Mouse (Mus musculus) megakaryocyte, embryonic 14.5 days (primary cell): Measurements from ENCODE around the gene Grik5. TPM values are rescaled to one million over a fixed set of nuclear protein-coding genes. Genes with fewer than 3 reads are reported as not detected.

Experiments used
- H3K27me3 ChIP-seq: replicated peaks from 2 replicates; pipeline ENCODE3; 2012; ENCODE audit warnings: inconsistent platforms
- H3K36me3 ChIP-seq: replicated peaks from 2 replicates; pipeline ENCODE3; 2012; ENCODE audit warnings: low read length, inconsistent platforms, mixed read lengths
- H3K4me1 ChIP-seq: 2 replicates; pipeline ENCODE4 v1.6.1; 2012; ENCODE audit warnings: inconsistent platforms
- H3K4me3 ChIP-seq: replicated peaks from 2 replicates; pipeline ENCODE3; 2012; ENCODE audit warnings: moderate library complexity, mild to moderate bottlenecking, inconsistent platforms
- H3K9me3 ChIP-seq: 2 replicates; pipeline ENCODE4 v1.6.1; 2012; ENCODE audit warnings: inconsistent platforms
- FLI1 ChIP-seq: IDR thresholded peaks from 2 replicates; pipeline ENCODE4 v1.6.1; 2012; ENCODE audit warnings: low read length, inconsistent platforms, mixed read lengths
- GATA1 ChIP-seq: IDR thresholded peaks from 3 replicates; pipeline ENCODE4 v1.6.1; 2012; ENCODE audit warnings: mixed read lengths, low read length, inconsistent platforms, borderline replicate concordance
- polyA plus RNA-seq: library from polyadenylated mRNA; stranded (reverse); fragments of >175 nt; gene quantifications from 2 replicates; pipeline ENCODE4 v1.2.3, GENCODE M21; 2012; ENCODE audit warnings: low replicate concordance; ENCODE audit not compliant: insufficient read depth

Gene Grik5
- polyA plus RNA-seq, 1 experiment, result 6.5 TPM

DNA sequence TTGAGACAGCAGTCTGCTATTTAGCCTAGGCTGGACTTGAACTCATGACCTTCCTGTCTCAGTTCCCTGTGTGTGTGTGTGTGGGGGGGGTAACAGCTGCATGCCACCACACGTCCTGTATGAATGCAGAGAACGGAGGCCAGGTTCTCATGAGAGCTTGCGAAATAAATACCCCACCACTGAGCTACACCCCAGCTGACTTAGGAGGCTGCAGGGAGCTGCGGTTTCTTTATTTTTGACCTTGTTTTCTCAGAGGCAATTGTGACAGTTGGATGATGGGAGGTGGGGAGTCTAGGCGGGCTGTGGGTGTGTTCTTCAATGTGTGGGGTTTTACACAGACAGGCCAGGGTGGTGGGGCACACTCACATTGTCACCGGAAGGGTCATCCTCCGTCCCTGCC is 71.9 kb downstream of the Grik5 start:
- Histone ChIP-seq H3K9me3 (no peaks in the 10 kb centered on the region), H3K36me3 (no peaks in the 10 kb centered on the region), H3K27me3 (peaks cover 56% of the 10 kb centered on the region), H3K4me3 (no peak overlapping the region), H3K4me1 (peaks cover 2% of the 10 kb centered on the region; the same call in 1 of the 2 replicates)
- TF ChIP-seq GATA1, result no peak
- TF ChIP-seq FLI1, result no peak

DNA sequence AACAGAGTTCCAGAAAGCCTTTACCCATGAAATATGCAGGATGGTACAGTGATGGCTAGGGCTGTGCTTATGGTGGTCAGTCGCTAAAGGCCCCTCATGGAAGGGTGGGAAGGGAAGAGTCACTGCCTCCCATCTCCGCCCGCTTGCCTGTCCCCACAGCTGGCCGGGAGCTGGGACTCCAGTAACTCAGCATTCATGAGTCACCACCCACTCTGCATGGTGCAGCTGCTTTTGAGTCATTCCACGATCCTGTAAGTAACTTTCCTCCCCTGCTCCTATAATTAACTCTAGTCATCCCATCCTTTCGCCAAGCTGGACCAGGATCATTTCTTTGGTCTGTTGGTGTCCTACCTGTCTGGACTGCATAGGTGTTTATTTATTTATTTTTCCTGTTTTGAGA is 79.1 kb downstream of the Grik5 start:
- Histone ChIP-seq H3K9me3 (no peaks in the 10 kb centered on the region), H3K36me3 (no peaks in the 10 kb centered on the region), H3K27me3 (peaks cover 51% of the 10 kb centered on the region), H3K4me1 (peaks cover 12% of the 10 kb centered on the region), H3K4me3 (no peak overlapping the region)
- TF ChIP-seq FLI1, result no peak
- TF ChIP-seq GATA1, result no peak

DNA sequence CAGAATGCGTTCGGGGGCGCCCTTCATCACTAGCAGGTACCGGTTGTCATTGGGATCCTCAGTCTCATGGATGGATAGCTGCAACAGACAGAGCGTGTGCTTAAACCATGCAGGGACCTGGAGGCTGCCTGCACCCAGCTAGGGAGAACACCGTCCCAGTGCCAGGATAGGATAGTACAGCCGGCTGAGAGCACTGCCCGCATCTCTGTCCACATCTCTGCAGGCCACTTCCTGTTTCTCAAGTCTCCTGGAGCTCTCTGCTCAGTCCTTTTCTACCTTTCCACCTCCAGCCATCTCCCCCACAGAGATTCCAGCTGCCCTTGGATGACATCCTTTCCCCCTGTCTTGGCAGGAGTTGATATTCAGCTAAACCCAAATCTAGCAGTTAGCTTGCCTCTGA is 81.7 kb downstream of the Grik5 start:
- no peaks in the 10 kb centered on the region for H3K36me3 ChIP-seq
- peaks cover 47% of the 10 kb centered on the region for H3K27me3 ChIP-seq
- peaks cover 22% of the 10 kb centered on the region for H3K4me1 ChIP-seq
- TF ChIP-seq FLI1, result no peak
- no peak for TF ChIP-seq GATA1
- peaks cover 2% of the 10 kb centered on the region; the same call in 1 of the 2 replicates for H3K9me3 ChIP-seq
- no peak overlapping the region for H3K4me3 ChIP-seq

DNA sequence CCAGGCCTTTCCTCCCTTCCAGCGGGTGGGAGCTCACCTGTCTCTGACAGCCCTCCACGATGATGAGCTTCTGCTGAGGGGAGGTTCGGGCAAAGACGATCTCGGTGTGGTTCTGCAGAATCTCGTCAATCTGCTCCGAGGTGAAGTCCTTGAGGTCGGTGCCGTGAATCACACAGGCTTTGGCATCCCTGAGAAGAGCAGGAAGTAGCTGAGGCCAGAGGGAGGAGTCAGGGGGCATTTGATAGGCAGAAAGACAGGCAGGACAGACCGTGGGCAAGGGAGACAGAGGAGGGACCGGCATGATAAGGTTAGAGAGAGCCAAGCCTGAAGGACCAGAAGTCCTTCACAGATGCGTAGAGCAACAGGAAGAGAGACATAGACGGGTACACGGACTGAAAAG is 84.2 kb downstream of the Grik5 start:
- TF ChIP-seq FLI1 (no peak), GATA1 (no peak)
- peaks cover 8% of the 10 kb centered on the region; the same call in 1 of the 2 replicates for H3K9me3 ChIP-seq
- peaks cover 33% of the 10 kb centered on the region for H3K27me3 ChIP-seq
- H3K4me1 ChIP-seq, result peaks cover 17% of the 10 kb centered on the region
- H3K4me3 ChIP-seq, result no peak overlapping the region
- H3K36me3 ChIP-seq, result no peaks in the 10 kb centered on the region

DNA sequence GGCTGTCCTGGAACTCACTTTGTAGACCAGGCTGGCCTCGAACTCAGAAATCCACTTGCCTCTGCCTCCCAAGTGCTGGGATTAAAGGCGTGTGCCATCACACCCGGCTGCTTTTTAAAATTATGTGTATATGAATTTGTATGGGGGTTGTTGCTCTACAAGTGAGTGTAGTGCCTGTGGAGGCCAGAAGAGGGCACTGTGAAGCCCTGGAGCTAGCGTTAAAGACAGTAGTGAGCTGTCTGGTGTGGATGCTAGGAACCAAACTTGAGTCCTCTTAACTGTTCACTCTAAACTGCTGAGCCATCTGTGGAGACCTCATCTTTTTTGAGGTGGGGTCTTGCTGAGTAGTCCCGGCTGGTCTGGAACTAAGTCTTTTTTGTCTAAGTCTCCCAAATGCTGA is 86.3 kb downstream of the Grik5 start:
- H3K36me3 ChIP-seq, result no peaks in the 10 kb centered on the region
- TF ChIP-seq FLI1 (no peak), GATA1 (no peak)
- H3K9me3 ChIP-seq, result peaks cover 8% of the 10 kb centered on the region; the same call in 1 of the 2 replicates
- H3K4me1 ChIP-seq, result peaks cover 17% of the 10 kb centered on the region
- H3K4me3 ChIP-seq, result no peak overlapping the region
- peaks cover 26% of the 10 kb centered on the region for H3K27me3 ChIP-seq

DNA sequence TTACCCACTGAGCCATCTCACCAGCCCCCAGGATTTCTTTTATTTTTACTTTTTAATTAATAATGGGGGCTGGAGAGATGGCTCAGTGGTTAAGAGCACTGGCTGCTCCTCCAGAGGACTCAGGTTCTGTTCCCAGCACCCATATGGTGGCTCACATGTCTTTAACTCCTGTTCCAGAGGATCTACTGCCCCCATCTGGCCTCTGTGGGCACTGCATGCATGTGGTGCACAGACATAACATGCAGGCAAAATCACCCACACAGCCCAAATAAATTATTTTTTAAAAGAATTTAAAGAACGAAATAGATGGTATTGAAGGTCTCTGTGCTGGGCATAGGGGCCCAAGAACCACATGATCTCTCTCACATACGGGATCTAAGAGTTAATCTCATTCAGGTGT is 87.8 kb downstream of the Grik5 start:
- H3K9me3 ChIP-seq, result peaks cover 8% of the 10 kb centered on the region; the same call in 1 of the 2 replicates
- H3K4me3 ChIP-seq, result no peak overlapping the region
- TF ChIP-seq FLI1, result no peak
- no peak for TF ChIP-seq GATA1
- H3K4me1 ChIP-seq, result peaks cover 27% of the 10 kb centered on the region
- H3K36me3 ChIP-seq, result no peaks in the 10 kb centered on the region
- H3K27me3 ChIP-seq, result peaks cover 21% of the 10 kb centered on the region

DNA sequence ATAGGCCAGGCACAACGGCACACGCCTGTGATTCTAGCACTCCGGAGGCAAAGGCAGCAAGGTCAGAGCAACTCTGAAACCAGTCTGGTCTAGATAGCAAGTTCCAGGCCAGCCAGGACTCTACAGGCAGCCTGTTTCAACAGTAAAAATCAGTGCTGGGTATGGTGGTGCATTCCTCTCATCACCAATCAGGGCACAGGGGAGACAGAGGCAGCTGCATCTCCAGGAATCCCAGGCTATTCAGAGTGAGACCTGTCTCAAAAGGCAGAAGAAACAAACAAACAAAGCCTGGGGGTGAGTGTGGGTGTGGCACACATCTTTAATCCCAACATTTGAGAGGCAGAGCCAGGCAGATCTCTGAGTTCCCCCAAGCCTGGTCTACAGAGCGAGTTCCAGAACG is 88.8 kb downstream of the Grik5 start:
- no peak overlapping the region for H3K4me3 ChIP-seq
- peaks cover 8% of the 10 kb centered on the region; the same call in 1 of the 2 replicates for H3K9me3 ChIP-seq
- TF ChIP-seq FLI1 (no peak), GATA1 (no peak)
- H3K36me3 ChIP-seq, result no peaks in the 10 kb centered on the region
- peaks cover 20% of the 10 kb centered on the region for H3K27me3 ChIP-seq
- H3K4me1 ChIP-seq, result peaks cover 36% of the 10 kb centered on the region

DNA sequence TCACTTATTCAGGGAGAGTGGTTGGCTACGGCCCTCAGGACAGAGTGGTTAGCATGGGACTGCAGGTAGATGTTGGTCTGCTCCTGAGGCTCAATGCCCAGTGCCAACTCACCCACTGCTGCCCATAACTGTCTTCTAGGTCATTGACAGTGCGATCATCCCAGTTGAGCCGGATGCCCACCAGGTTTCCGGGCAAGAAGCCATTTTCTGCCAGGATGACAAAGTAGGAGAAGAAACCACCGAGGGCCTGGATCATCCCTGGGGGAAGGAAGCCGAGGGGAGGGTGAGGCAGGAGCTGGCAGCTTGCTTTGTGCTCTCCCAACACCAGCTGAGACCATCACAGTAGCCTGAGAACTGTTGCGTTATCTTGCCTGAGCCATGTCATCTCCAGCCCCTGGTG is 91.7 kb downstream of the Grik5 start:
- Histone ChIP-seq H3K4me3 (no peak overlapping the region), H3K36me3 (no peaks in the 10 kb centered on the region), H3K27me3 (peaks cover 17% of the 10 kb centered on the region), H3K9me3 (peaks cover 6% of the 10 kb centered on the region; the same call in 1 of the 2 replicates), H3K4me1 (peaks cover 36% of the 10 kb centered on the region)
- TF ChIP-seq FLI1 (no peak), GATA1 (no peak)

DNA sequence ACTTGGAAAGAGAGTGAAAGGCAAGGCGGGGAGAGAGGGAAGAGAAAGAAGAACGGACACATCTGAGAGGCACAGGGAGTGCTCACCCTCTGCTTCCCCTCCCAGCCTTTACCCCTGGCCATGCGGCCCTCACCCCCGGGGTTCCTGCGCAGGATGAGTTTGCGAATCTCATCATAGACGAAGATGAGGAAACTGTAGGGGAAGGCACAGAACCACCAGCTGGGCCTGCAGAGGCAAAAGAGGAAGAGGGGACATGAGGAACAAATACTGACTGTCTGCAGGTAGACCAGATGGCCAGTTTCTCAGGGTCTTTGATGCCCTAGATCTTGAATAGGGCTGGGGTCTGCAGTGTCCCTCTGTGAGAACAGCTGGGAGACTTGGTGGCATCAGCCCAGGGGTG is 93.4 kb downstream of the Grik5 start:
- Histone ChIP-seq H3K27me3 (peaks cover 17% of the 10 kb centered on the region), H3K9me3 (no peaks in the 10 kb centered on the region), H3K4me3 (peak overlapping the region; percentile 72), H3K36me3 (no peaks in the 10 kb centered on the region), H3K4me1 (peaks cover 50% of the 10 kb centered on the region)
- no peak for TF ChIP-seq GATA1
- TF ChIP-seq FLI1, result no peak

DNA sequence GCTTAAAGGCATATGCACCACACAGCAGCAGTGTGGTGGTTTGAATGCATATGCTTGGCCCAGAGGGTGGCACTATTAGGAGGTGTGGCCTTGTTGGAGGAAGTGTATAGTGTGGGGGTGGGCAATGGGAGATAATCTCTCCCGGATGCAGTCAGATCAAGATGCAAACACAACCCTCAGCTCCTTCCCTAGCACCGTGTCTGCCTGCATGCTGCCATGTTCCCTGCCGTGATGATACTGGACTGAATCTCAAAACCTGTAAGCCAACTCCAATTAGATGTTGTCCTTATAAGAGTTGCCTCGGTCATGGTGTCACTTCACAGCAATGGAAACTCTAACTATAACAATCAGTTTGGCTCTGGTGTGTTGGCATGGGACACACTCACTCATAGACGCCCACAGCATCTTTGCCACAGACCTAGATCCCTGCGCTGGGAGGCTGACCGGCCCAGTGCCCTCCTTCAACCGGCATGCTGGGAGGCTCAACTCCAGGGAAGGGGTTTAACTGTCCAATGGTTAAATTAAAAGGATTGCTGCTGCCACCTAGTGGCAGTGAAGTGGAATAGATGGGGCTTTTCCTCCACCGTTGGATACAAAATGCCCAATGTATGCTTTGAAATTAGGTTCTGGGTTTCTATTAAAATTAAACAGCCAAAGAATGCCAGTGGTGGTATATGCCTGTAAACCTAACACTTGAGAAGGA is 97.1 kb downstream of the Grik5 start:
- Histone ChIP-seq H3K4me1 (peaks cover 65% of the 10 kb centered on the region), H3K9me3 (no peaks in the 10 kb centered on the region), H3K27me3 (peaks cover 4% of the 10 kb centered on the region), H3K4me3 (peak overlapping the region; percentile 74), H3K36me3 (peaks cover 15% of the 10 kb centered on the region)
- no peak for TF ChIP-seq FLI1
- no peak for TF ChIP-seq GATA1

DNA sequence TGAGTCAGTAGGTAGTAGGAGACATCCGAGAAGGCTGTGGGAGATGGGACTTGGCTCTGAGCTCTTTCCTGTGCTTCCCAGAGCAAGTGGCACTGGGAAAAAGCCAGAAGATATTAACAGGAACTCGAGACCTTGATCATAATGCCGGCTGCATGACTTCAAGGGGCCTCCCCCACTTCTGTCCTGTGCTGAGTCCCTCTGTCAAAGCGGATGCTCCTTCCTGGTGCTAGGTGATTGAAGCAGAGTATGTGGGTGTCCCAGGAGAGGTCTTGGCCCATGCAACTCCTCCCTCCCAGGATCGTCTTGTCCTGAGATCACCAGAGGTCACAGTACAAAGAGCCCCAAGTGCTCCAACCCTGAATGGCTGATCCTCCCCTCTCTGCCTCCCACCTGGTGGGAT is 98.2 kb downstream of the Grik5 start:
- Histone ChIP-seq H3K4me3 (no peak overlapping the region), H3K4me1 (peaks cover 56% of the 10 kb centered on the region), H3K27me3 (peaks cover 4% of the 10 kb centered on the region), H3K36me3 (peaks cover 25% of the 10 kb centered on the region), H3K9me3 (no peaks in the 10 kb centered on the region)
- TF ChIP-seq GATA1 (no peak), FLI1 (no peak)
